Mouse (Mus musculus): ENCODE data around the gene Purb. TPM values are rescaled to one million over a fixed set of nuclear protein-coding genes. Genes with fewer than 3 reads are reported as not detected.
"Not testable (repeated sequence)": the region's sequence is repeated elsewhere in the genome, so short reads cannot be mapped to it uniquely, and the experiment has no call there.

The Purb gene
- total RNA-seq, 1 experiment from 2014 or later = 75.8 TPM

DNA sequence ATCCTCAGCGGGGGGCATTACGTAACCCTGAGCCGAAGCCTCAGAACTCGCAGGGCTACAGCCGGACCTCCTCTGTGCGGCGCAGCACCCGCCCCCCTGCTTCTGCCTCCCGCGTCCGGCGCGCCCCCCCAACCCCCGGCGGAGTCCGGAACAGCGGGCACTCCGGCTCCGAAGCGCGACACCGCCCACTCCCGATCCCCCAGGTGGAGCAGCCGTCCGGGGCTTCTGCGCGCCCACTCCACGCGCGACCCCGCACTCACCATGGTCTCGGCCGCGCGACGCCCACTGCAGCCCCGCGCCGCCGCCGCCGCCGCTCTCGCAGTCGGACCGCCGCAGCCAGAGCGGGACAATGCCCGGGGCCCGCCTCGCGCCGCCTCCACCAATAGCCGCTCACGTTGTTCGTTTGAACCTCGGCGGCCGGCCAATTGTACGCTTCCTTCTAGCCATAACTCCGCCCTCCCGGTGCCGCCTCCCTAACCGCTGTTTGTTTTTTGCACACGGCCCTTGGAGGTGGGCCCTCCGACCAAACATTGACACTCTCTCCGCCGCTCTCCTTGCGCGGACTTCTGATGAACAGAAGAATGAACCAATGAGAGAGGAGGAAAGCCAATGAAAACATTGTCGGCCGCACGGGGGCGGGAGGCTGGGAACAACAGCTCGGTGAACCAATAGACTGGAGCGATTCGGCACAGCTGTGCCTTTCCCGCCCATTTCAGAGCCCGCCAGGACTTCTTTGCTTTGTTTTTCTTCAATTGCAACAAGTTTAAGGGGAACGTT lies 31.5 kb downstream of the Purb start, which contains the start of gene H2afv:
Gene H2afv, minus strand, starts transcription at position 367 of the 777 bp plus-strand sequence.
- DNase-seq = peak; percentile 99

DNA sequence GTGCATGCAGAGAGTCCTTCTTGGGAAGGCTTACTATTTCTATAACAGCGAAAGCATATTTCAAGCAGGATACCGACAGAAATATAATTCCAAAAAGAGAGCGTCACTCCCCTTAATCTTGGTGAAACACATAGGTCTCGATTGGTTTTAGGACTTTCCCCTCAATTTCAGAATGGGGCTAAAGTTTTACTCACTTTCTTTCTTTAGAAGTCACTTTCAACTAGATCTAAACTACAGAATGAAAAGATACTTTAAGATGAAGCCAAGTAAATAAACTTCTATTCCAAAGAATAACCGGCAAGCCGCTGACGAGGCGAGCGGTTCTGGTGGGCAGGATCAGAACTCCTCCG lies 32.0 kb downstream of the Purb start:
- DNase-seq = no peak

DNA sequence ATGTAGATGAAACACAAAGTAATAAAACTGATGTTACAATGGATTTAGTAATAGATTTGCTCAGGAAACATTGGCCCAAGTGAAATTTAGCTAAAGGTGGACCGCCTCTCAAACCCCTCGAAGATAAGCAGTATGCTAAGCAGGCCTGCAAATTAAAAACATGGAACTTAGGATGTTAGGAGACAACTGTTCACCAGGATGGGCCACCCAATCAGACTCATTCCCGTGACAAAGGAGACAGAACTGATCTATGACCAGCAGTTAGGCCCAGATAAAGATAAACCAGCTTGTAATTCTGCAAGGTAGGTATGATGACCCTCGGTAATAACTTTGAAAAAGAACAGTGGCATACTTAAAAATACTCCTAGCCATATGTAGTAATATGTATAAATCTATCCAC lies 32.6 kb downstream of the Purb start:
- no peak for DNase-seq

DNA sequence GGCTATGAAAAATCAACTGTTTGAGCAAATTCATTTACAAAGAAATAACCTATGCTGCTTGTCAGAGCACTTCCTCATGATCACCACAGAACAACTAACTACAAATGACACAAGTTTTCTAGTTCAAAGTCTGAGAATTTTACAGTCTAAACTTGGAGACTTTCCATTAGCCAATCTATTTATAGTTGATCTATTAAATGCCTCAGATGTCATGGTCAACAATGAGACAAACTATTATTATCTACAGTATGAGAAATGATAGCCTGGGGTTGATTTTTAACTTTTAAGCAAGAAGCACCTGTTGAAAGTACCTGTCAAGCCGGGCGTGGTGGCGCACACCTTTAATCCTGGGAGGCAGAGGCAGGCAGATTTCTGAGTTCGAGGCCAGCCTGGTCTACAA lies 33.2 kb downstream of the Purb start:
- DNase-seq = no peak

DNA sequence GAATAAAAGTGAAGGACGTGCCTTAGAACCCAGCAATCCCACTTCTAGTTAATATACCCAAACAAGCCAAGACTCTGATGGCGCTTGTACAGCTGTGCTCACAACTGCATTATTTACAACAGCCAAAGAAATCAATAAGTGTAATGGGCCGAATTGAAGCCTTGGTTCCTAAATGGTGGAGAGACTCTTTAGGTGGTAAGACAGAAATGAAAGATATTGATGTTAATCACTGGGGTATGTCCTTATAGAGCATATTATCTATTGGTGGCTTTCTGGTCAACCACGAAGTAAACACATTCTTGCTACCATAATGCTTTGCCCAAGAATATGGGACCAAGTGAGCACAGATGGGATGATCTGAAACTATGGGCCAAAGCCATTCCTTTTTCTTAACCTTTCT lies 35.5 kb downstream of the Purb start:
- no peak for DNase-seq

DNA sequence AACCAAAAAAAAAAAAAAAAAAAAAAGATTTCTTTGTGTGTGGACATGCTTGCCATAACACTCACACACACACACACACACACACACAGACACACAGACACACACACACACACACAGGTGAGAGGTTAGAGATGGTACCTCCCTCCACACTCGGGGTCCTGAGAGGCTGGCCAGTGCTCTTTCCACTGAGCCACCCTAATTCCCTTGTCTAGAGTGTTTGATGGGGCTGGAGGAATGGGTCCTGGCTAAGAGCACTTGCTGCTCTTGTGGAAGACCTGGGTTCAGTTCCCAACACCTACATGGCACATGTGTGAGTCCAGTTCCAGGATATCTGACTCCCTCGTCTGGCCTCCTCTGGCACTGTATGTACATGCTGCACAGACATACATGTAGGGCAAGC lies 38.0 kb downstream of the Purb start:
- no peak for DNase-seq

DNA sequence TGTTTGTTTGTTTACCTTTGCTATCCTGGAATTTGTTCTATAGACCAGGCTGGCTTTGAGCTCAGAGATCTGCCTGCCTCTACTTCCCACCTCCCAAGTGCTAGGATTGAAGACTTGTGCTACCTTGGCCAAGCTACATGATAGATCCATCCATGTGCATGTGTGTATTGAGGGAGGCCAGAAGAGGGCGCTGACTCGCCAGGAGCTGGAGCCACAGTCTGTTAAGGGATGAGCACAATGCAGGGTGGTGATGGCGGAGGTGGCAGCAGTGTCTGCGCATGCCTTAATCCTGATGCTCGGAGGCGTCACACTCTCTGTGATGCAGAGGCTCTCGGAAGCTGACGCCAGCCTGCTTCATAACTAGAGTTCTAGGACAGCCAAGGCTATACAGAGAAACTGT lies 39.3 kb downstream of the Purb start:
- DNase-seq = peak; percentile 77

DNA sequence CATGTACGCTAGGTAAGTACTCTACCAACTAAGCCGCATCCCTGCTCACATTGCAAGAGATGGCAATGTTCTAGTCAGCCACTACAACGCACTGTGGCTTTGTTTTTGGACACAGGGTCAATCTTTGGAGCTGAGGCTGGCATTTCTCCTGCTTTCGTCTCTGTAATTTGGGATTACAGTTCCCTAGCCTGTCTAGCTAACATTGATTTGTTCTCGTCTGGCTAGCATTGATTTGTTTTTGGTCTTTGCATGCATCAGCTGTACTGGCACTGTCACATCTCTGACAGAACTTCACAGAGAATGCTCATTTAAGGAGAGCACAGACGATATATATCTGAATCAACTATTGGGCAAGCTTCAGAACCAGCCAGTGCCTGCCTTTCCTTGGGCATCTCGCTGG lies 45.5 kb downstream of the Purb start:
- DNase-seq = no peak

DNA sequence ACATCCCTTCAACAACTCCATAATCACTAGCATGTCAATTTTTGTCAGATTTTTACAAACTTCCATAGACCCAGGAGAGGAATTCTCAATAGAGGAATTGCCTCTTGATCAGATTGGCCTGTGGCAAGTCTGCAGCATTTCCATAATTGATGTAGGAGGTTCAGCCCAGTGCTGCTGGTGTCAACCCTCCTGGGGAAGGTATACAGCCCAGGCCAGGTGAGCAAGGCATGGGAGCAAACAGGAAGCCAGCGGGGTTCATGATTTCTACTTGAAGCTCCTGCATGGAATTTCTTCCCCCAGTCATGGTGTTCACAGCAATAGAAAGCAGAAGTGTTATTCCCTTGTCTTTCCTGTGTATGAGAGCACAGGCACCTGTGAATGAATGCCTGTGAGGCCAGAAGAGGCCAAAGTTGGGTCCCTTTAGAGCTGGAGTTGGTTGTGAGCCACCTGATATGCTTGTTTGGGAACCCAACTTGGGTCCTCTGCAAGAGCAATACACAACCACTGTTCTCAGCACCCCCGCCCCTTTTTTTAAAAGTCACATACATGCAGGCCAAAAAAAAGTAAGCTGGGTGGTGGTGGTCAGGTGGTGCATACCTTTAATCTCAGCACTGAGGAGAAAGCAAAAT lies 54.9 kb downstream of the Purb start:
- no peak for DNase-seq

DNA sequence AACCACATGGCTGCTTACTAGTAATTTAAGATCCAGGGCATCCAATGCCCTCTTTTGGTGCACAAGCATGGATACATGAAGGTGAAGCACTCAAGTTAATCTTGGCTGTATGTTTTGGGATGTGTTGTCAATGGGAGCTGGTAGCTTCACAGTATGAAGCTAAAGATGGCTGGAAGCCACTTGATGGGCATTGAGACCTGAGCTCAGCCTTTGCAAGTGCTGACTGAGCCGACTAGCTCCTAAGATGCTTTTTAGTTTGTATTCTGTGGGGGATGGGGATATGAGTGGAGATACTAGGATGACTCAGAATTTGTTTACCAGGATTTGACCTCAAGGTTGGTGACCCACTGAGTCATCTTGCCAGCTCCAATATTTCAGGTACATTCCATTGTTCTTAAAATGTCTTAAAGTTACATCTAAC lies 55.4 kb downstream of the Purb start:
- DNase-seq = no peak

DNA sequence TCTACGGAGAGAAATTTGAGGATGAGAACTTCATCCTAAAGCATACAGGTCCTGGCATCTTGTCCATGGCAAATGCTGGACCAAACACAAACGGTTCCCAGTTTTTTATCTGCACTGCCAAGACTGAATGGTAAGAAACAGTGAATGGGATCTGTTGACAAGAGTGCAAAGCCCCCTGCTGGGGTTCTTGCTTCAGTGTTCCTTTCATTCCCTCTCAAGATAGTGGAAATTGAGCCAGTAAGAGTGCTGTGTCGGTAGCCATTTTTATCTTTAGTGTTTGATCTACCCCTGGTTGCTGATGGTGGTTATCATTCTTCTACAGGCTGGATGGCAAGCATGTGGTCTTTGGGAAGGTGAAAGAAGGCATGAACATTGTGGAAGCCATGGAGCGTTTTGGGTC lies 56.6 kb downstream of the Purb start:
- not testable (repeated sequence) for DNase-seq

DNA sequence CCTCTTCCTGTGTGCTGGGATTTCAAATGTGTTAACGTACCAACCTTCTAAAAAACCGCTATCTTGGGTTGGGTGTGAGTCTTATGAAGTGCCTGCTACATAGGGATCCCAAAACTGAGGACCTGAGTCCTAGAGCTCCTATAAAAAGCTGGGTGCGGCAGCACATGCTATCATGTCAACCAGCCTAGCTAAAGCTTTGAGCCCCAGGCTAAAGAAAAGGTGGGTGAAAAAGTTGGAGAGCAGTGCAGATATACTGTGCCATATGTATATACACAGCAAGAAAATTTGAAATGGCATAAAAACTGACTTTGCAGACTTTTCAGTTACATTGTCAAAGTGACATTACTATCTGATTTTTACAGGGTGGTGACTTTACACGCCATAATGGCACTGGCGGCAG lies 57.0 kb downstream of the Purb start:
- DNase-seq = no peak

Small RNAs within 50 kb of the gene (microRNA-seq; reads per million reads assigned to microRNA genes)
- 0.76 to 1.3 reads per million in 2 experiments for gene Gm22123

Other genes starting within 250 kb of the Purb start
- gene Npc1l1, start 245.8 kb downstream of the Purb start, total RNA-seq (2021) = not detected in 2 replicates
- gene Ddx56, start 208.1 kb downstream of the Purb start, total RNA-seq (2021) = 50.1 and 50.7 TPM in 2 replicates
- 87.9 and 88.6 TPM in 2 replicates for gene Tmed4, start 201.0 kb downstream of the Purb start, total RNA-seq (2021)
- 914 and 944 TPM in 2 replicates for gene Ogdh, start 184.3 kb downstream of the Purb start, total RNA-seq (2021)
- 44.7 and 51.3 TPM in 2 replicates for gene Zmiz2, start 86.8 kb downstream of the Purb start, total RNA-seq (2021)
- gene Ppia, start 60.5 kb downstream of the Purb start, total RNA-seq (2021) = 1,829 and 1,894 TPM in 2 replicates
- 84.2 and 99.3 TPM in 2 replicates for gene H2afv, start 31.5 kb downstream of the Purb start, total RNA-seq (2021)
- gene Myo1g, start 45.0 kb upstream of the Purb start, total RNA-seq (2021) = 4.0 and 11.8 TPM in 2 replicates
- gene Ccm2, start 71.0 kb upstream of the Purb start, total RNA-seq (2021) = 37.6 and 47.5 TPM in 2 replicates
- 2.9 and 4.4 TPM in 2 replicates for gene Nacad, start 130.1 kb upstream of the Purb start, total RNA-seq (2021)
- gene Tbrg4, start 150.2 kb upstream of the Purb start, total RNA-seq (2021) = 85.1 and 90.4 TPM in 2 replicates
- gene Wap, start 162.7 kb upstream of the Purb start, total RNA-seq (2021) = not detected in 2 replicates
- gene Ramp3, start 182.6 kb upstream of the Purb start, total RNA-seq (2021) = 11.0 and 11.5 TPM in 2 replicates

Data from adrenal gland, postnatal 14 days (tissue).